Mouse (Mus musculus) kidney, embryonic 16.5 days (tissue): ENCODE results near the gene Ccdc86. TPM values are rescaled to one million over a fixed set of nuclear protein-coding genes. Genes with fewer than 3 reads are reported as not detected.
A peak's percentile ranks its signal among the peaks of the same experiment; 100 is the strongest.

Experiments used
- ATAC-seq: fragments of 200-750 bp; cut with Nextera tagmentation; 2 replicates; pipeline ENCODE4 v1.8.0; 2017; ENCODE audit warnings: moderate TSS enrichment; ENCODE audit not compliant: low FRiP score, low TSS enrichment
- H3K27ac ChIP-seq: fragments of 300-500 bp; sonication (generic); 2 replicates; pipeline ENCODE4 v1.5.1; 2014; ENCODE audit warnings: low read length
- H3K27me3 ChIP-seq: fragments of 300-500 bp; sonication (generic); 2 replicates; pipeline ENCODE4 v1.6.1; 2014; ENCODE audit warnings: low read length, control low read depth, mixed read lengths; ENCODE audit not compliant: insufficient read depth
- H3K36me3 ChIP-seq: fragments of 300-500 bp; sonication (generic); 2 replicates; pipeline ENCODE4 v1.6.1; 2014; ENCODE audit warnings: low read length, control low read depth, mixed read lengths; ENCODE audit not compliant: insufficient read depth
- H3K4me1 ChIP-seq: fragments of 300-500 bp; sonication (generic); 2 replicates; pipeline ENCODE4 v1.6.1; 2014; ENCODE audit warnings: low read length, control low read depth, mixed read lengths; ENCODE audit not compliant: insufficient read depth
- H3K4me2 ChIP-seq: fragments of 300-500 bp; sonication (generic); replicated peaks from 2 replicates; pipeline ENCODE4 v1.6.1; 2014; ENCODE audit warnings: low read depth, low read length
- H3K4me3 ChIP-seq: fragments of 300-500 bp; sonication (generic); 2 replicates; pipeline ENCODE4 v1.5.1; 2014; ENCODE audit warnings: mild to moderate bottlenecking, low read length
- H3K9ac ChIP-seq: fragments of 300-500 bp; sonication (generic); replicated peaks from 2 replicates; pipeline ENCODE4 v1.6.1; 2014; ENCODE audit warnings: low read length
- H3K9me3 ChIP-seq: fragments of 300-500 bp; sonication (generic); 2 replicates; pipeline ENCODE4 v1.6.1; 2016; ENCODE audit warnings: low read length, control low read depth
- WGBS: fragments of 180-500 bp; shearing (Covaris S2); extraction: QIAGEN DNeasy Blood & Tissue Kit; methylation state at CpG from one replicate; pipeline ENCODE4 v1.1.7; 2014; 5-methylcytosine and 5-hydroxymethylcytosine counted together
- polyA plus RNA-seq: library from polyadenylated mRNA; unstranded; fragments of >200 nt; fragmentation: Nextera tagmentation; extraction: Ambion mirVana; gene quantifications from 2 replicates; pipeline ENCODE4 v1.2.1, GENCODE M21; 2015

Ccdc86 gene
- polyA plus RNA-seq, 1 experiment from 2014 or later = 32.2 TPM

DNA sequence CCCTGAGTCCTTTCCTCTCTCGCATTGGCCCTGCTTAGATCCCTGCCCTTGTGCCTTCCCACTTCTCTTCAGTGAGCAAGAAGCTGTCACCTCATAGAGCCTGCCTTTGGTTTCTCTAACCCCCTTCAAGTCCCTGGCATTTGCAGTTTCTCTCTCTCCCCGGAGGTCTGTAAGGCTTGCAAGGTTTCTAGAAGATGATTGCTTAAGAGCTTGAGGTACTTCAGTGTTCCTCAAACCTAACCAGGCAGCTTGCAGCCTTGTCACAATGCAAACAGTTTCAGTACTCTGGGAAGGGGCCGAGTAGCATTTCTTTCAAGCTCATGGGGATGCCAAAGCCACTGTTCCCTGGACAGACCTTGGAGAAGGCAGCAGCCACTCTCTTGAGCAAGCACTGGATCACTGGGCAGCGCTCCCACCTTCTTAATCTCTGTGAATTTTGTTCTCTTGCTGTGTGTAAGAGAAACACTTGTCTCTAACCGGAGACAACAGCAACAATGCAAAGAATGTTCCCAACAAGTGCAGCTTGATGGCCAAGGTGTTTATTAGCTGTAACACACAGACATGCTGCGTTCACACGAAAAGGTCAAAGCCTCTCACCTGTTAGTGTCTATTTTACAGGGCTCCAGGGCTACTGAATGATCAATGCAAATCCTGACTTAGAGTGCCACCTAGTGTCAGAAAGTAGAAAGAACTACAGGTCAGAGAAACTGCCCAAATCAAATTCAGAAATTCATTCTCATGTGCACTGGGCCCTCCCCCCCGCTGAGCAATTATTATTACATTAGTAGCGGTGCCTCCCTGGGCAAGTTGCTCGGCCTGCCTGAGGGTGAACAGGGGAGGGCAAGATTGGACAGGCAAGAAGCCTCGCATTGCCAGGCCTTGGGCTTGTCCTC is 10.3 kb upstream of the Ccdc86 start:
- 37% methylated on average over 11 of the region's 11 CpGs for WGBS
- no peak overlapping the region for H3K27ac ChIP-seq
- peak; percentile 61 for ATAC-seq
- H3K9ac ChIP-seq = no peak overlapping the region
- no peaks in the 10 kb centered on the region for H3K36me3 ChIP-seq
- no peak overlapping the region for H3K4me2 ChIP-seq
- no peaks in the 10 kb centered on the region for H3K9me3 ChIP-seq
- H3K4me3 ChIP-seq = no peak overlapping the region
- H3K4me1 ChIP-seq = no peaks in the 10 kb centered on the region
- peaks cover 8% of the 10 kb centered on the region; the same call in 1 of the 2 replicates for H3K27me3 ChIP-seq

- WGBS = 53% methylated on average over 11 of the region's 11 CpGs
- Histone ChIP-seq H3K4me2 (no peak overlapping the region), H3K36me3 (no peaks in the 10 kb centered on the region), H3K9ac (peak overlapping the region; percentile 18), H3K4me3 (no peak overlapping the region), H3K9me3 (no peaks in the 10 kb centered on the region), H3K27me3 (peaks cover 8% of the 10 kb centered on the region; the same call in 1 of the 2 replicates), H3K4me1 (peaks cover 22% of the 10 kb centered on the region), H3K27ac (peak overlapping the region; percentile 74)
- ATAC-seq = peak; percentile 40
These were observed 3.2 kb upstream of the Ccdc86 start for GRCm38 (mm10) chr19:10952021-10952939.

- ATAC-seq = no peak
- H3K9me3 ChIP-seq = no peaks in the 10 kb centered on the region
- H3K27me3 ChIP-seq = no peaks in the 10 kb centered on the region
- H3K4me3 ChIP-seq = peak overlapping the region; percentile 89
- peaks cover 31% of the 10 kb centered on the region for H3K4me1 ChIP-seq
- peak overlapping the region; percentile 70 for H3K9ac ChIP-seq
- peaks cover 8% of the 10 kb centered on the region for H3K36me3 ChIP-seq
- peak overlapping the region; percentile 100 for H3K4me2 ChIP-seq
- peak overlapping the region; percentile 59; the same call in 1 of the 2 replicates for H3K27ac ChIP-seq
- 33% methylated on average over 9 of the region's 9 CpGs for WGBS
These were observed 492 bp upstream of the Ccdc86 start for GRCm38 (mm10) chr19:10949558-10949957.

GRCm38 (mm10) chr19:10948416-10948815 is 650 bp downstream of the Ccdc86 start:
- peak overlapping the region; percentile 87 for H3K9ac ChIP-seq
- H3K27ac ChIP-seq = no peak overlapping the region
- no peaks in the 10 kb centered on the region for H3K27me3 ChIP-seq
- H3K36me3 ChIP-seq = peaks cover 19% of the 10 kb centered on the region
- peak overlapping the region; percentile 100 for H3K4me2 ChIP-seq
- H3K4me3 ChIP-seq = peak overlapping the region; percentile 89
- H3K4me1 ChIP-seq = peaks cover 31% of the 10 kb centered on the region
- 1% methylated on average over 20 of the region's 20 CpGs for WGBS
- no peak for ATAC-seq
- no peaks in the 10 kb centered on the region for H3K9me3 ChIP-seq

- Histone ChIP-seq H3K27me3 (no peaks in the 10 kb centered on the region), H3K4me2 (peak overlapping the region; percentile 100), H3K27ac (no peak overlapping the region), H3K4me3 (peak overlapping the region; percentile 89), H3K9ac (peak overlapping the region; percentile 87), H3K9me3 (no peaks in the 10 kb centered on the region), H3K4me1 (peaks cover 31% of the 10 kb centered on the region), H3K36me3 (peaks cover 31% of the 10 kb centered on the region)
- WGBS = 84% methylated on average over 5 of the region's 5 CpGs
- no peak for ATAC-seq
These were observed 1.8 kb downstream of the Ccdc86 start for GRCm38 (mm10) chr19:10947219-10947618.

DNA sequence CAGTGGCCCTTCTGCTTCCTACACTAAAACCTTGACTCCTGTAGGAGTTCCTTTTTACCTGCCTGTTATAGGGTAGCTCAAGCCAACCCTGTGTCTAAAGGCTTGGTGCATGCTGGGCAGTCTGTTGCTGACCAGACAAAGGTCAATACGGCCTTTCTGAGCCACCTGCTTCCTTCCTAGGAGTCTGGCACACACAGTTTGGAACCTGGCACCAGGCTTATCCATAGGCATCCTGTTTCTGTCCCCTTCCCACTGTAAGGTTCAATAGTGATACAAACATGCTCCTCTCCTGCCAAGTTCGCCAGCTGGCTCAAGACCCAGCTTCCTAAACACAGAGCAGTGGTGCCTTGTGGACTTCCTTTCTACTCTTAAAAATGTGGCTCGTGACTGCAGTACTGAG is 2.6 kb downstream of the Ccdc86 start:
- peaks cover 34% of the 10 kb centered on the region for H3K36me3 ChIP-seq
- ATAC-seq = no peak
- H3K27ac ChIP-seq = no peak overlapping the region
- H3K9ac ChIP-seq = no peak overlapping the region; the same call in 1 of the 2 replicates
- H3K27me3 ChIP-seq = no peaks in the 10 kb centered on the region
- peaks cover 24% of the 10 kb centered on the region for H3K4me1 ChIP-seq
- 74% methylated on average over 3 of the region's 3 CpGs for WGBS
- no peak overlapping the region for H3K4me3 ChIP-seq
- no peaks in the 10 kb centered on the region for H3K9me3 ChIP-seq
- peak overlapping the region; percentile 100 for H3K4me2 ChIP-seq

DNA sequence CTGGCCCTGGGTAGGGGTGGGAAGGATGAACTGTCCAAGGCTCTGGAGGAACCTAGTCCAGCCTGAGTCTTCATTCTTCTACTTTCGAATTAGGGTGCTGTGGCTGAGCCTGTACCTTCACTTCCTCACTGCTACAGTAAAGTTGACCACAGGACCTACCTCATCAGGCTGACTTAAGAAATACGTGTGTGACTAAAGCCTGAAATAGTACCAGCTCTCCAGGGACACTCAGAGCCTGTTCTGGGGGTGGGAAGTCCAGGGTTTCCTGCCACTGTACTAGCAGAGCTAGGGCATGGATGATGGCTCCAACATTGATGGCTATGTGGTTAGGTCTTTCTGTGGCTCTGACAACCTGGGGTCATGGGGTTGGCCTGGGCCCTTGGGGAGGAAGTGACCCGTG is 5.1 kb downstream of the Ccdc86 start:
- Histone ChIP-seq H3K4me1 (peaks cover 28% of the 10 kb centered on the region), H3K27ac (no peak overlapping the region), H3K4me2 (no peak overlapping the region), H3K36me3 (peaks cover 34% of the 10 kb centered on the region), H3K4me3 (no peak overlapping the region), H3K9ac (no peak overlapping the region), H3K27me3 (no peaks in the 10 kb centered on the region), H3K9me3 (no peaks in the 10 kb centered on the region)
- no peak for ATAC-seq
- 84% methylated on average over 3 of the region's 3 CpGs for WGBS

GRCm38 (mm10) chr19:10940801-10941457 is 8.1 kb downstream of the Ccdc86 start:
- Histone ChIP-seq H3K4me2 (peak overlapping the region; percentile 81), H3K27me3 (no peaks in the 10 kb centered on the region), H3K9me3 (no peaks in the 10 kb centered on the region), H3K4me1 (peaks cover 9% of the 10 kb centered on the region; the same call in 1 of the 2 replicates), H3K27ac (no peak overlapping the region), H3K36me3 (peaks cover 34% of the 10 kb centered on the region), H3K4me3 (peak overlapping the region; percentile 44), H3K9ac (peak overlapping the region; percentile 64)
- ATAC-seq = peak; percentile 73
- 3% methylated on average over 40 of the region's 40 CpGs for WGBS

DNA sequence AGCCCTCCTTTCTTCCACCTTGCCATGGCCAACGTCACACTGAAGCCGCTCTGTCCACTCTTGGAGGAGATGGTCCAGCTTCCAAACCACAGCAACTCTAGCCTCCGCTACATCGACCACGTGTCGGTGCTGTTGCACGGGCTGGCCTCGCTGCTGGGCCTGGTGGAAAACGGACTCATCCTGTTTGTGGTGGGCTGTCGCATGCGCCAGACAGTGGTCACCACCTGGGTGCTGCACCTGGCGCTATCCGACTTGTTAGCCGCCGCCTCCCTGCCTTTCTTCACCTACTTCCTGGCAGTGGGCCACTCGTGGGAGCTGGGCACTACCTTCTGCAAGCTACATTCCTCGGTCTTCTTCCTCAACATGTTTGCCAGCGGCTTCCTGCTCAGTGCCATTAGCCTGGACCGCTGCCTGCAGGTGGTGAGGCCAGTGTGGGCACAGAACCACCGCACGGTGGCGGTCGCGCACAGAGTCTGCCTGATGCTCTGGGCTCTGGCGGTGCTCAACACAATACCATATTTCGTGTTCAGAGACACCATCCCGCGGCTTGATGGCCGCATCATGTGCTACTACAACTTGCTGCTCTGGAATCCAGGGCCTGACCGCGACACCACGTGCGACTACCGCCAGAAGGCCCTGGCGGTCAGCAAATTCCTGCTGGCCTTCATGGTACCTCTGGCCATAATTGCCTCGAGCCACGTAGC is 8.8 kb downstream of the Ccdc86 start:
- 15% methylated on average over 37 of the region's 37 CpGs for WGBS
- peak overlapping the region; percentile 44 for H3K4me3 ChIP-seq

More for the DNA sequence above, 8.8 kb downstream of the Ccdc86 start:
- H3K4me1 ChIP-seq = peaks cover 9% of the 10 kb centered on the region; the same call in 1 of the 2 replicates
- H3K27me3 ChIP-seq = no peaks in the 10 kb centered on the region
- no peaks in the 10 kb centered on the region for H3K9me3 ChIP-seq
- no peak overlapping the region for H3K27ac ChIP-seq
- peaks cover 33% of the 10 kb centered on the region for H3K36me3 ChIP-seq
- ATAC-seq = peak; percentile 91
- peak overlapping the region; percentile 81 for H3K4me2 ChIP-seq
- H3K9ac ChIP-seq = peak overlapping the region; percentile 64
